Mouse (Mus musculus): ENCODE results near the gene Bdkrb2. TPM values are rescaled to one million over a fixed set of nuclear protein-coding genes. Genes with fewer than 3 reads are reported as not detected.

The Bdkrb2 gene
- total RNA-seq, 2 experiments from 2014 or later: 0.31 to 0.40 TPM

Other genes starting within 250 kb of the Bdkrb2 start
- gene Tunar, start 229.4 kb upstream of the Bdkrb2 start, total RNA-seq (2021): not detected
- under 1 TPM; 0.10 to 0.28 TPM for gene D430019H16Rik, start 109.4 kb upstream of the Bdkrb2 start, total RNA-seq (2021)
- gene Bdkrb1, start 39.9 kb downstream of the Bdkrb2 start, total RNA-seq (2021): not detected
- 1 to 10 TPM; 7.9 to 8.8 TPM for gene Gskip, start 121.6 kb downstream of the Bdkrb2 start, total RNA-seq (2021)
- gene Atg2b, start 122.0 kb downstream of the Bdkrb2 start, total RNA-seq (2021): 10 to 100 TPM; 17.0 to 17.4 TPM
- gene Ak7, start 142.8 kb downstream of the Bdkrb2 start, total RNA-seq (2021): under 1 TPM in 1 of 2 experiments, not detected in 1; 0.57 TPM
- 100 to 1,000 TPM; 114 to 115 TPM for gene Papola, start 221.5 kb downstream of the Bdkrb2 start, total RNA-seq (2021)